Mouse (Mus musculus): Measurements from ENCODE around the gene Sfxn1. TPM values are rescaled to one million over a fixed set of nuclear protein-coding genes. Genes with fewer than 3 reads are reported as not detected.

Sfxn1 gene
- 134 TPM for polyA plus RNA-seq (2014; fragmentation: Illumina TruSeq; extraction: RNeasy Lipid Tissue Mini Kit (QIAGEN cat#74804); ENCODE audit: low read depth, low replicate concordance)

GRCm38 (mm10) chr13:54071606-54072331, at the start of gene Sfxn1:
Sfxn1 (plus strand) TSS chr13:54071869.

GRCm38 (mm10) chr13:54055448-54055861, 16.2 kb upstream of the Sfxn1 start, which contains the start of gene Drd1:
Drd1 (minus strand) TSS chr13:54055705.

Other genes with a start within 250 kb of the Sfxn1 start
- not detected for gene Drd1, start 16.2 kb upstream of the Sfxn1 start, polyA plus RNA-seq (2014; fragmentation: Illumina TruSeq; extraction: RNeasy Lipid Tissue Mini Kit (QIAGEN cat#74804); ENCODE audit: low read depth, low replicate concordance)
- 0.41 TPM for gene Hrh2, start 120.3 kb downstream of the Sfxn1 start, polyA plus RNA-seq (2014; fragmentation: Illumina TruSeq; extraction: RNeasy Lipid Tissue Mini Kit (QIAGEN cat#74804); ENCODE audit: low read depth, low replicate concordance)

All from adrenal gland, adult 10 weeks (tissue).